Mouse (Mus musculus) liver, embryonic 15.5 days (tissue): ENCODE measurements around the gene Abi1. TPM values are rescaled to one million over a fixed set of nuclear protein-coding genes. Genes with fewer than 3 reads are reported as not detected.
"Not testable (repeated sequence)": the region's sequence is repeated elsewhere in the genome, so short reads cannot be mapped to it uniquely, and the experiment has no call there.

Experiments
- ATAC-seq: fragments of 200-750 bp; cut with Nextera tagmentation; 2 replicates; pipeline ENCODE4 v1.8.0; 2017; ENCODE audit warnings: moderate number of reproducible peaks, mild to moderate bottlenecking, moderate library complexity; ENCODE audit not compliant: insufficient read depth
- H3K27ac ChIP-seq: fragments of 300-500 bp; sonication (generic); replicated peaks from 2 replicates; pipeline ENCODE4 v1.5.1; 2015; ENCODE audit warnings: mild to moderate bottlenecking, inconsistent platforms
- H3K27me3 ChIP-seq: fragments of 300-500 bp; sonication (generic); 2 replicates; pipeline ENCODE4 v1.6.1; 2015; ENCODE audit warnings: mild to moderate bottlenecking, inconsistent platforms
- H3K36me3 ChIP-seq: fragments of 300-500 bp; sonication (generic); replicated peaks from 2 replicates; pipeline ENCODE4 v1.6.1; 2015; ENCODE audit warnings: moderate library complexity, mild to moderate bottlenecking, inconsistent platforms
- H3K4me1 ChIP-seq: fragments of 300-500 bp; sonication (generic); replicated peaks from 2 replicates; pipeline ENCODE4 v1.6.1; 2015; ENCODE audit warnings: inconsistent platforms
- H3K4me2 ChIP-seq: fragments of 300-500 bp; sonication (generic); 2 replicates; pipeline ENCODE4 v1.6.1; 2015; ENCODE audit warnings: moderate library complexity, mild to moderate bottlenecking, inconsistent platforms
- H3K4me3 ChIP-seq: fragments of 300-500 bp; sonication (generic); replicated peaks from 2 replicates; pipeline ENCODE4 v1.5.1; 2015; ENCODE audit warnings: mild to moderate bottlenecking, inconsistent platforms
- H3K9ac ChIP-seq: fragments of 300-500 bp; sonication (generic); 2 replicates; pipeline ENCODE4 v1.6.1; 2015; ENCODE audit warnings: moderate library complexity, mild to moderate bottlenecking, inconsistent platforms
- H3K9me3 ChIP-seq: fragments of 300-500 bp; sonication (generic); replicated peaks from 2 replicates; pipeline ENCODE4 v1.6.1; 2016; ENCODE audit warnings: inconsistent platforms
- WGBS: fragments of 180-500 bp; shearing (Covaris S2); methylation state at CpG from one replicate; pipeline ENCODE4 v1.1.7; 2015; ENCODE audit warnings: mixed read lengths; ENCODE audit not compliant: insufficient replicate concordance; 5-methylcytosine and 5-hydroxymethylcytosine counted together
- polyA plus RNA-seq: library from polyadenylated mRNA; unstranded; fragments of >200 nt; fragmentation: Nextera tagmentation; extraction: Ambion mirVana; gene quantifications from 2 replicates; pipeline ENCODE4 v1.2.1, GENCODE M21; 2015

Abi1 gene
- polyA plus RNA-seq, 1 experiment from 2014 or later = 19.0 TPM

GRCm38 (mm10) chr2:22961681-22962080 is 78.4 kb downstream of the Abi1 start:
- H3K36me3 ChIP-seq = 0 out of 2 replicates have a peak, but pooled peaks cover 5% of the 10 kb centered on the region
- no peaks in the 10 kb centered on the region for H3K27me3 ChIP-seq
- H3K9me3 ChIP-seq = no peaks in the 10 kb centered on the region
- WGBS = 87% methylated on average over 2 of the region's 2 CpGs
- H3K27ac ChIP-seq = no peak overlapping the region
- peaks cover 10% of the 10 kb centered on the region for H3K4me1 ChIP-seq
- no peak for ATAC-seq
- H3K4me2 ChIP-seq = no peak overlapping the region
- H3K9ac ChIP-seq = no peak overlapping the region
- H3K4me3 ChIP-seq = no peak overlapping the region

DNA sequence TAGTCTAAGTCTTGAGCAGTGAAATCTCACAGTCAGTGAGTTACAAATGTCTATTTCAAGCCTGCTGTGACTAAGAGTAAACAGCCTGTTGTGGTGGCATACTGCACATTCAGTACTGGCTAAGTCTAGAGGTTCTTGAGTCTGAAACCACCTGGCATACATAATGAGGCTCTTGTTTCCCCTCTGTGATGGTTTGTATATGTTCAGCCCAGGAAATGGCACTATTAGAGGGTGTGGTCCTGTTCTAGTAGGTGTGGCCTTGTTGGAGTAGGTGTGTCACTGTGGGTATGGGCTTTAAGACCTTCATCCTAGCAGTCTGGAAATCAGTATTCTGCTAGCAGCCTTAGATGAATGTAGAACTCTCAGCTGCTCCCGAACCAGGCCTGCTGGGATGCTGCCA is 82.6 kb downstream of the Abi1 start:
- ATAC-seq = peak; percentile 31; the same call in 1 of the 2 replicates
- no peaks in the 10 kb centered on the region for H3K9me3 ChIP-seq
- no peak overlapping the region for H3K27ac ChIP-seq
- no peak overlapping the region for H3K4me3 ChIP-seq
- H3K9ac ChIP-seq = no peak overlapping the region
- 73% methylated on average over 1 of the region's 1 CpGs for WGBS
- 0 out of 2 replicates have a peak, but pooled peaks cover 8% of the 10 kb centered on the region for H3K36me3 ChIP-seq
- peaks cover 10% of the 10 kb centered on the region for H3K4me1 ChIP-seq
- no peak overlapping the region for H3K4me2 ChIP-seq
- no peaks in the 10 kb centered on the region for H3K27me3 ChIP-seq

DNA sequence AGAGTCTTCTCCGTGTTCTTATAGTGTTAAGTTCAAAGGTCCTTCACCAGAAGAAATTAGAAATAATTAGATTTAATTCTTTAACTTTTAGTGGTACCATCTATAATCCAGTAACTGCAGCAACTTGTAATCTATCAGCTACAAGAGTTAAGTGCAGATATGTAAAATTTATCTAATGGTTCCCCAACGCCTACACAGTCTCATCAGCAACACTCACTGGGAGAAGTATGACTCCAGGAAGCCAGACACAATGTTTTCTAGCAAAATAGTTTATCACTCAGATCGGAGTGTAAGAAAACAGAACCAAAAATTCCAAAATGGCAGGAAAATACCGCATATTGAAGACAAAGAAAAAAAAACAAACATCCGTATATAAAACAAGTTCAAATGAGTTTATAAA is 84.1 kb downstream of the Abi1 start:
- ATAC-seq = no peak
- Histone ChIP-seq H3K9me3 (no peaks in the 10 kb centered on the region), H3K9ac (no peak overlapping the region), H3K27me3 (no peaks in the 10 kb centered on the region), H3K4me1 (peaks cover 10% of the 10 kb centered on the region), H3K4me2 (no peak overlapping the region), H3K27ac (no peak overlapping the region), H3K4me3 (no peak overlapping the region), H3K36me3 (0 out of 2 replicates have a peak, but pooled peaks cover 8% of the 10 kb centered on the region)
- 67% methylated on average over 5 of the region's 5 CpGs for WGBS

DNA sequence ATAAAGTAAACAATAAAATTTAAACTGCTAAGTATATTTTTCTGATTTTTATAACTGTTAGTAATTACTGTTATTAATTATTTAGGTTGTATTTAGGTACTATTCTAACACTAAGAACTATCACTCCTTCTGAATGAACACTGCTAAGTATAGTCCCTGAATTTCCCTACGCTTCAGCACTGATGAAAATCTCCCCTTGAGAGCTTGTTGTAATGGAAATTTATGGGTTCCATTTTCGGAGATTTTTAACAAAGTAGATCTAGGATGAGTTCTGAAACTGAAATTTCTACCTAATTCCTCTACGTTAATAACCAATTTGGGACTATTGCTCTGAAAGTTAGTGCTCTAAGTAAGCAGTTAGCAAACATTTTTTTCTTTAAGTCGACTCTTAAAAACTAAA is 85.8 kb downstream of the Abi1 start:
- ATAC-seq = no peak
- peaks cover 12% of the 10 kb centered on the region for H3K36me3 ChIP-seq
- no peak overlapping the region for H3K4me3 ChIP-seq
- WGBS = 79% methylated on average over 4 of the region's 4 CpGs
- H3K4me2 ChIP-seq = no peak overlapping the region
- H3K9me3 ChIP-seq = no peaks in the 10 kb centered on the region
- H3K9ac ChIP-seq = no peak overlapping the region
- H3K27me3 ChIP-seq = no peaks in the 10 kb centered on the region
- peaks cover 10% of the 10 kb centered on the region for H3K4me1 ChIP-seq
- H3K27ac ChIP-seq = no peak overlapping the region

- H3K9me3 ChIP-seq = no peaks in the 10 kb centered on the region
- no peak for ATAC-seq
- H3K4me3 ChIP-seq = no peak overlapping the region
- H3K4me1 ChIP-seq = no peaks in the 10 kb centered on the region
- H3K27me3 ChIP-seq = no peaks in the 10 kb centered on the region
- WGBS = 23% methylated on average over 4 of the region's 4 CpGs
- peaks cover 18% of the 10 kb centered on the region for H3K36me3 ChIP-seq
- H3K4me2 ChIP-seq = no peak overlapping the region
- no peak overlapping the region for H3K9ac ChIP-seq
- no peak overlapping the region for H3K27ac ChIP-seq
These were observed 90.1 kb downstream of the Abi1 start for GRCm38 (mm10) chr2:22949956-22950355.

GRCm38 (mm10) chr2:22933556-22933955 is 106.5 kb downstream of the Abi1 start:
- no peaks in the 10 kb centered on the region for H3K27me3 ChIP-seq
- no peaks in the 10 kb centered on the region for H3K9me3 ChIP-seq
- no peak for ATAC-seq
- H3K27ac ChIP-seq = no peak overlapping the region
- 88% methylated on average over 1 of the region's 1 CpGs for WGBS
- H3K4me3 ChIP-seq = no peak overlapping the region
- no peak overlapping the region for H3K4me2 ChIP-seq
- H3K9ac ChIP-seq = no peak overlapping the region
- H3K4me1 ChIP-seq = no peaks in the 10 kb centered on the region
- H3K36me3 ChIP-seq = peaks cover 44% of the 10 kb centered on the region

- peaks cover 23% of the 10 kb centered on the region for H3K36me3 ChIP-seq
These were observed 111.8 kb downstream of the Abi1 start for GRCm38 (mm10) chr2:22928259-22928658.

DNA sequence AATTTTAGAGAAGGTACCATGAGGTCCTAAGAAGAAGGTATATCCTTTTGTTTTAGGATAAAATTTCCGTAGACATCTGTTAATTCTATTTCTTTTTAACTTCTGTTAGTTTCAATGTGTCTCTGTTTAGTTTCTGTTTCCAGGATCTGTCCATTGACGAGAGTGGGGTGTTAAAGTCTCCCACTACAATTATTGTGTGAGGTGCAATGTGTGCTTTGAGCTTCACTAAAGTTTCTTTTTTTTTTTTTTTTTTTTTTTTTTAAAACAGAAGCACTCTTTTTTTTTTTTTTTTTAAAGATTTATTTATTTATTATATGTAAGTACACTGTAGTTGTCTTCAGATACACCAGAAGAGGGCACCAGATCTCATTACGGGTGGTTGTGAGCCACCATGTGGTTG is 114.1 kb downstream of the Abi1 start:
- not testable (repeated sequence) for H3K4me2 ChIP-seq, H3K9me3 ChIP-seq, H3K4me3 ChIP-seq, H3K9ac ChIP-seq, H3K4me1 ChIP-seq, H3K27me3 ChIP-seq, H3K27ac ChIP-seq, ATAC-seq
- 73% methylated on average over 3 of the region's 3 CpGs for WGBS
- peaks cover 23% of the 10 kb centered on the region for H3K36me3 ChIP-seq

More at GRCm38 (mm10) chr2:22928259-22928658, 111.8 kb downstream of the Abi1 start:
- Histone ChIP-seq H3K27ac (no peak overlapping the region), H3K9ac (no peak overlapping the region), H3K9me3 (no peaks in the 10 kb centered on the region), H3K27me3 (no peaks in the 10 kb centered on the region), H3K4me1 (no peaks in the 10 kb centered on the region), H3K4me3 (no peak overlapping the region), H3K4me2 (no peak overlapping the region)
- WGBS = 71% methylated on average over 2 of the region's 2 CpGs
- no peak for ATAC-seq

- H3K27me3 ChIP-seq = no peaks in the 10 kb centered on the region
These were observed 121.4 kb downstream of the Abi1 start for GRCm38 (mm10) chr2:22918651-22919050.

DNA sequence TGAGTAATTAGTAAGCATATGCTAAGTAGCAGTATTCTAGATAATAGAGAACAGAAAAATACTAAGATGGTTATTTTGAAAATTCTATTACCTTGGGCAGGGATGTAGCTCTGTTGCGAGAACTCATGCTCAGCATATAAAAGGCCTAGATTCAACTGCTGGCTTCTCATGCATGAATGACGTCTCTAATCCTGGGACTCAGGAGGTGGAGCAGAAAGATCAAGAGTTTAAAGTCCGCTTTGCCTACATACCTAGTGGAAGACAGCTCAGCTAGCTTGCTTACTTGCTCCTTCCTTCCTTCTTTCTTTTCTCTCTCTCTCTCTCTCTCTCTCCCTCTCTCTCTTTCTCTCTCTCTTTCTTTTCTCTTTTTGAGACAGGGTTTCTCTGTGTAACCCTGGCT is 125.6 kb downstream of the Abi1 start:
- H3K27ac ChIP-seq = no peak overlapping the region
- no peak overlapping the region for H3K9ac ChIP-seq
- no peaks in the 10 kb centered on the region for H3K9me3 ChIP-seq
- ATAC-seq = no peak
- H3K4me2 ChIP-seq = no peak overlapping the region
- 85% methylated on average over 3 of the region's 3 CpGs for WGBS
- H3K4me1 ChIP-seq = no peaks in the 10 kb centered on the region
- no peaks in the 10 kb centered on the region for H3K27me3 ChIP-seq
- peaks cover 60% of the 10 kb centered on the region for H3K36me3 ChIP-seq
- H3K4me3 ChIP-seq = no peak overlapping the region

More at GRCm38 (mm10) chr2:22918651-22919050, 121.4 kb downstream of the Abi1 start:
- Histone ChIP-seq H3K4me1 (no peaks in the 10 kb centered on the region), H3K27ac (no peak overlapping the region), H3K4me3 (no peak overlapping the region), H3K9me3 (no peaks in the 10 kb centered on the region), H3K36me3 (peaks cover 31% of the 10 kb centered on the region), H3K4me2 (no peak overlapping the region), H3K9ac (no peak overlapping the region)
- WGBS = 72% methylated on average over 2 of the region's 2 CpGs
- no peak for ATAC-seq

- H3K9me3 ChIP-seq = no peaks in the 10 kb centered on the region
- H3K4me3 ChIP-seq = no peak overlapping the region
- H3K4me1 ChIP-seq = peaks cover 6% of the 10 kb centered on the region; the same call in 1 of the 2 replicates
- peak; percentile 54 for ATAC-seq
- H3K27ac ChIP-seq = no peak overlapping the region
- H3K9ac ChIP-seq = no peak overlapping the region
- no peaks in the 10 kb centered on the region for H3K27me3 ChIP-seq
- no peak overlapping the region for H3K4me2 ChIP-seq
- peaks cover 55% of the 10 kb centered on the region for H3K36me3 ChIP-seq
- WGBS = 22% methylated on average over 3 of the region's 3 CpGs
These were observed 136.1 kb downstream of the Abi1 start for GRCm38 (mm10) chr2:22903947-22904346.
